Mouse (Mus musculus) lung, embryonic 16.5 days (tissue): ENCODE measurements around the gene Chst8. TPM values are rescaled to one million over a fixed set of nuclear protein-coding genes. Genes with fewer than 3 reads are reported as not detected.

Source experiments
- ATAC-seq: fragments of 200-750 bp; cut with Nextera tagmentation; 2 replicates; pipeline ENCODE4 v1.8.0; 2017; ENCODE audit warnings: low read depth, mild to moderate bottlenecking, moderate library complexity
- H3K27ac ChIP-seq: fragments of 300-500 bp; sonication (generic); 2 replicates; pipeline ENCODE4 v1.5.1; 2014; ENCODE audit warnings: mild to moderate bottlenecking, control low read depth, low read length
- H3K27me3 ChIP-seq: fragments of 300-500 bp; sonication (generic); 2 replicates; pipeline ENCODE4 v1.6.1; 2014; ENCODE audit warnings: low read depth, low read length, mixed read lengths; ENCODE audit not compliant: control insufficient read depth, insufficient read depth
- H3K36me3 ChIP-seq: fragments of 300-500 bp; sonication (generic); 2 replicates; pipeline ENCODE4 v1.6.1; 2014; ENCODE audit warnings: low read length; ENCODE audit not compliant: control insufficient read depth, insufficient read depth
- H3K4me1 ChIP-seq: fragments of 300-500 bp; sonication (generic); replicated peaks from 2 replicates; pipeline ENCODE4 v1.6.1; 2014; ENCODE audit warnings: low read length, mixed read lengths; ENCODE audit not compliant: control insufficient read depth, insufficient read depth
- H3K4me2 ChIP-seq: fragments of 300-500 bp; sonication (generic); 2 replicates; pipeline ENCODE4 v1.6.1; 2014; ENCODE audit warnings: low read depth, low read length, control low read depth
- H3K4me3 ChIP-seq: fragments of 300-500 bp; sonication (generic); 2 replicates; pipeline ENCODE4 v1.5.1; 2014; ENCODE audit warnings: mild to moderate bottlenecking, low read length, control low read depth
- H3K9ac ChIP-seq: fragments of 300-500 bp; sonication (generic); 2 replicates; pipeline ENCODE4 v1.6.1; 2014; ENCODE audit warnings: low read length, control low read depth
- H3K9me3 ChIP-seq: fragments of 300-500 bp; sonication (generic); 2 replicates; pipeline ENCODE4 v1.6.1; 2016; ENCODE audit warnings: low read length; ENCODE audit not compliant: control insufficient read depth
- WGBS: fragments of 180-500 bp; shearing (Covaris S2); extraction: QIAGEN DNeasy Blood & Tissue Kit; methylation state at CpG from one replicate; pipeline ENCODE4 v1.1.7; 2014; 5-methylcytosine and 5-hydroxymethylcytosine counted together
- polyA plus RNA-seq: library from polyadenylated mRNA; unstranded; fragments of >200 nt; fragmentation: Nextera tagmentation; extraction: Ambion mirVana; gene quantifications from 2 replicates; pipeline ENCODE4 v1.2.1, GENCODE M21; 2015

Gene Chst8
- polyA plus RNA-seq, 1 experiment from 2014 or later = 4.8 TPM

DNA sequence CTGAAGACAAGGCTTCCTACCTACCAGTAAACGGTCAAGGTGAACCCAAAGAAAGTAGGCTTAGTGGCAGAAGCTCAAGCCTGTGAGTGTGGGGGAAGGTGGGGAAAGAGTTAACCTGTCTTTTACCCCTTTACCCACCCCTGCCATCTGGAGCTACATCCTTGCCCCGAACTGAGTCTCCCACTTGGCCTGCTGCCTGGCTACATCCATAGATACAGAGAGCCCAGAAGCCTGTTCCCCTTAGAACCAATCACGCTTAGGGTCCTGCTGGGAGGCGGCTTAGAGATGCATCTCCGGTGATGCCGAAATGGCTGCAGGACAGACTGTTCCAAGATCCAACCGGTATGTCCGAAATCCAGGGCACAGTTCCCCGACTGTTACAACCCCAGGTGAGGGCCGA, 1.5 kb downstream of the Chst8 start:
- no peak overlapping the region for H3K27ac ChIP-seq
- no peaks in the 10 kb centered on the region for H3K36me3 ChIP-seq
- 3% methylated on average over 10 of the region's 10 CpGs for WGBS
- H3K4me3 ChIP-seq = peak overlapping the region; percentile 67
- no peak overlapping the region for H3K9ac ChIP-seq
- no peaks in the 10 kb centered on the region for H3K9me3 ChIP-seq
- peaks cover 14% of the 10 kb centered on the region for H3K4me1 ChIP-seq
- H3K4me2 ChIP-seq = peak overlapping the region; percentile 95
- no peak for ATAC-seq
- peaks cover 63% of the 10 kb centered on the region for H3K27me3 ChIP-seq

- Histone ChIP-seq H3K27me3 (peaks cover 35% of the 10 kb centered on the region), H3K27ac (no peak overlapping the region), H3K4me3 (no peak overlapping the region), H3K4me1 (peaks cover under 1% of the 10 kb centered on the region; the same call in 1 of the 2 replicates), H3K4me2 (no peak overlapping the region), H3K9ac (no peak overlapping the region), H3K9me3 (no peaks in the 10 kb centered on the region), H3K36me3 (no peaks in the 10 kb centered on the region)
- ATAC-seq = no peak
- WGBS = 49% methylated on average over 6 of the region's 6 CpGs
Measured at GRCm38 (mm10) chr7:34806307-34806706, 6.2 kb downstream of the Chst8 start.

DNA sequence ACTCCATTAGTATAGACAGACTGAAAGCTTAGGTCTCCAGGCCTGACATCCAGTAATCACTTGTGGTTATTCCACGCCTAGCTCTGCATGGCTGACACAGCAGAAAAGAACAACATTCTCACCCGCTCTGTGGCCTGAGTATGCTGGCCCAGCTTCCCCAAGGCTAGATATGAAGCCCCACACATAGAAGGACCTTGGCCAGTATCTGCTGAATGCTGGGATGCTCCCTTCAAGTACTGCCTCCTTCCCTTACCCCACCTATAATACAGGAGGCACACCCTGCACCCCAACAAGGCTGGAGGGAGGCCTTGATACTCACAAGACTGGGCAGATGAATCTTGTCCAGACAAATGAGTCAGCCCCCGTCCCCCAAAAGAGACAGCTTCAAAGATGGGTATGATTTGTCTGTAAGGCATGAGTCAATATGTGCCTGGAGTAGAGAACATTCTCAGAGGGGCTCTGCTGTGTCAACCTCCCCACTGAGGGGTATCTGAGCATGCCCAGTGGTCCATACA, 6.8 kb downstream of the Chst8 start:
- Histone ChIP-seq H3K4me3 (no peak overlapping the region), H3K9me3 (no peaks in the 10 kb centered on the region), H3K36me3 (no peaks in the 10 kb centered on the region), H3K9ac (no peak overlapping the region), H3K4me1 (no peaks in the 10 kb centered on the region), H3K27ac (no peak overlapping the region), H3K4me2 (no peak overlapping the region), H3K27me3 (peaks cover 31% of the 10 kb centered on the region)
- WGBS = 76% methylated on average over 3 of the region's 3 CpGs
- ATAC-seq = no peak

DNA sequence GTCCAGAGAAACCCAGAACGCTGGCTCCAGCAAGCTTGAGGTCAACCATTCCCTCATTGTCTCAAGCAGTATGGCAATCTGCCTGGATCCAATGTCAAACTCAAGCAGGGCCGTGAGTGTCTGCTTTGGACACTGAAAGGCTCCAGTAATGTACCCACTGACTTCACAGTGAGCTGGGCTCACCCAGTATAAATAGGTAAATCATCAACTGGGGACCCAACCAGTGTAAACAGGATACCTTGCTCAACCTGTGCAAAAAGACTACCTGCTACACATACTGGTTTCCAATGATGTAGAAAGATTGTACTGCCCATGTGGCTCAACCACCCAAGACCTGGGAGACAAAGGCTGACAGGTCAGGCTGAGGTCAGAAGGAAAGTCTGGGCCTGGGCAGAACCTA, 7.5 kb downstream of the Chst8 start:
- H3K4me1 ChIP-seq = no peaks in the 10 kb centered on the region
- H3K27ac ChIP-seq = no peak overlapping the region
- WGBS = 71% methylated on average over 2 of the region's 2 CpGs
- no peak overlapping the region for H3K9ac ChIP-seq
- H3K9me3 ChIP-seq = no peaks in the 10 kb centered on the region
- no peak for ATAC-seq
- H3K4me2 ChIP-seq = no peak overlapping the region
- H3K27me3 ChIP-seq = peaks cover 24% of the 10 kb centered on the region
- no peaks in the 10 kb centered on the region for H3K36me3 ChIP-seq
- no peak overlapping the region for H3K4me3 ChIP-seq

GRCm38 (mm10) chr7:34799950-34800511, 12.5 kb downstream of the Chst8 start:
- H3K9me3 ChIP-seq = no peaks in the 10 kb centered on the region
- no peak overlapping the region for H3K4me2 ChIP-seq
- peak; percentile 55 for ATAC-seq
- no peak overlapping the region for H3K4me3 ChIP-seq
- H3K4me1 ChIP-seq = peaks cover 9% of the 10 kb centered on the region
- H3K27me3 ChIP-seq = peaks cover 9% of the 10 kb centered on the region
- H3K9ac ChIP-seq = no peak overlapping the region
- no peaks in the 10 kb centered on the region for H3K36me3 ChIP-seq
- WGBS = 32% methylated on average over 13 of the region's 13 CpGs
- H3K27ac ChIP-seq = no peak overlapping the region

- Histone ChIP-seq H3K9ac (no peak overlapping the region), H3K27me3 (peaks cover 9% of the 10 kb centered on the region), H3K4me2 (no peak overlapping the region), H3K4me3 (no peak overlapping the region), H3K4me1 (peaks cover 9% of the 10 kb centered on the region), H3K36me3 (no peaks in the 10 kb centered on the region), H3K27ac (no peak overlapping the region), H3K9me3 (no peaks in the 10 kb centered on the region)
- ATAC-seq = no peak
- 24% methylated on average over 3 of the region's 3 CpGs for WGBS
Measured at GRCm38 (mm10) chr7:34799404-34799771, 13.1 kb downstream of the Chst8 start.

DNA sequence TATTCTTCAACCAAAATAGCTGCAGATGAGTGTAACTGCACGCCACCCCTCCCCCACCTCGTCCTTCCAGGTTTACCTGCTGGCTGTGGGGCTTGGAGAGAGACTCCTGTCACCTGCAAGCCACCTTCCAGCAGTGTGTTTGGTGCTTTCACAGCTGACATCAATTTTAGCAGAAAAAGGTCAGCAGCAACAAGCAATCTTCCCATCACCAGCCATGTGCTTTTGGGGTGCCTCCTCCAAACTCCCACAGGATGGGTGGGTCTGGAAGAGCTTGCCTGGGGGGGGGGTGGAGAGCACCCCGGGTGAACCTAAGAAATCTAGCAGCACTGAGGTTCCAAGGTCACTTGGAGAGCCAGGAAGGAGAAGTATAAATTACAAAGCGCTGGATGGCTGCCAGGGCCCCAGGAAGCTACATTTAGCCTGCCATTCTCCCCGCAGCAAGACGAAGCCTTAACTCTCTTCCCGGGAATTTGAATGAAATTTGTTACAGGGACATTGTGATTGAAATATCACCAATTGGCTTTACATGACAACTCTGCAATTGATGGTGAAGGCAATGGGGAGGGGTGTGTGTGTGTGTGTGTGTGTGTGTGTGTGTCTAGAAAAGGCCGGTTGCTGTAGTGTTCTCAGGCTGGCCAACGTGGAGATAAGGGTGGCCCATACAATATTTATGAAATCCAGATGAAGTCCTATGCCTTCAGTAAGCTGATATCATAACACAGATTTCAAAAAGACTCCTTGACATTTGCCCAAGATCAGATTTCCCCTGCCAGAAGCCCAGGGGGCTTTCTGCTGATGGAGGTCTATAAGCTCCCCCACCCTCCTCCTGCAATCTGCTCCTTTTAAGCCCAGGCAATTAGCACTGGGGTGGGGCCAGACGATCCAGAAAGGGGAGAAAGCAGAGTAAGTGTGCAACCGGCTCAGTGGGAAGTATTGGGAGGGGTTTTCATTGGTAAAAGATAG, 13.8 kb downstream of the Chst8 start:
- no peaks in the 10 kb centered on the region for H3K9me3 ChIP-seq

DNA sequence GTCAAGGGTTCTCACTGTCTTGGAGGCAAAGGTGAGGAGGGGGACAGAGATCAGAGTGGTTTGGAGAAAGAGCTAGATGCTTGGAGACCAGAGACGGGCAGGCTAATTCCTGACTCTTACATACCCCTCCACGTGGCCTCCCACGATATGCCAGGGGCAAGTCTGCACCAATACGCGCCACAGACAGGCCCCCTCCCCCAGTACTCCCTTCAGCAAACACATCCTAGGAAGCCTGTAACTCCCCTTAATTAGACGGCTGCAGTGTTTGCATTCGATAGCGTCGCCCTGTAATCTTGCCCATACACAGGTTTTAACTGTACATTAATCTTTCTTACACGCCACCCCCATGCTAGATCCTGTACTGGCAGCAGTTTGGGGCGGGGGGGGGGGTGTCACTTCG, 14.5 kb downstream of the Chst8 start:
- Histone ChIP-seq H3K9me3 (no peaks in the 10 kb centered on the region), H3K27ac (no peak overlapping the region), H3K9ac (no peak overlapping the region), H3K4me1 (peaks cover 9% of the 10 kb centered on the region), H3K4me2 (peak overlapping the region; percentile 14; the same call in 1 of the 2 replicates), H3K36me3 (no peaks in the 10 kb centered on the region), H3K27me3 (peaks cover 9% of the 10 kb centered on the region), H3K4me3 (no peak overlapping the region)
- 2% methylated on average over 12 of the region's 12 CpGs for WGBS
- no peak for ATAC-seq

More for the DNA sequence above, 13.8 kb downstream of the Chst8 start:
- Histone ChIP-seq H3K27me3 (peaks cover 9% of the 10 kb centered on the region), H3K27ac (no peak overlapping the region), H3K9ac (no peak overlapping the region), H3K4me2 (peak overlapping the region; percentile 14; the same call in 1 of the 2 replicates), H3K36me3 (no peaks in the 10 kb centered on the region), H3K4me1 (peaks cover 9% of the 10 kb centered on the region), H3K4me3 (no peak overlapping the region)
- ATAC-seq = 0 out of 2 replicates have a peak, but pooled peaks have one; percentile 16
- 2% methylated on average over 11 of the region's 11 CpGs for WGBS

GRCm38 (mm10) chr7:34790459-34790858, 22.1 kb downstream of the Chst8 start:
- WGBS = 75% methylated on average over 7 of the region's 7 CpGs
- Histone ChIP-seq H3K4me2 (no peak overlapping the region), H3K4me1 (no peaks in the 10 kb centered on the region), H3K36me3 (no peaks in the 10 kb centered on the region), H3K27me3 (no peaks in the 10 kb centered on the region), H3K9me3 (no peaks in the 10 kb centered on the region), H3K4me3 (no peak overlapping the region), H3K27ac (no peak overlapping the region), H3K9ac (no peak overlapping the region)
- ATAC-seq = no peak
